Mouse (Mus musculus) left cerebral cortex, adult 9 months (tissue): ENCODE measurements around the gene Vnn1.

Experiments used
- DNase-seq, 2 experiments: peaks; one replicate each; pipeline ENCODE4 v3.0.0; 2022; ENCODE audit warnings: low spot score in 2 of 2

The Vnn1 gene

GRCm38 (mm10) chr10:23894601-23895349, at the start of gene Vnn1:
Gene Vnn1 (plus strand): TSS chr10:23894688.
- no peak for DNase-seq

- no peak for DNase-seq
Measured at GRCm38 (mm10) chr10:23851228-23851912, 43.1 kb upstream of the Vnn1 start, which contains the start of gene Vnn3. Gene Vnn3 (plus strand): TSS chr10:23851462.

- DNase-seq = no peak
Measured at GRCm38 (mm10) chr10:23852096-23852495, 42.4 kb upstream of the Vnn1 start.

GRCm38 (mm10) chr10:23864362-23865312, 29.9 kb upstream of the Vnn1 start:
- no peak for DNase-seq

- no peak for DNase-seq
Measured at GRCm38 (mm10) chr10:23880695-23881094, 13.8 kb upstream of the Vnn1 start.

- DNase-seq = no peak
Measured at GRCm38 (mm10) chr10:23884910-23885309, 9.6 kb upstream of the Vnn1 start.

GRCm38 (mm10) chr10:23886060-23886459, 8.4 kb upstream of the Vnn1 start:
- no peak for DNase-seq

GRCm38 (mm10) chr10:23892987-23893386, 1.5 kb upstream of the Vnn1 start:
- DNase-seq = no peak

- no peak for DNase-seq
Measured at GRCm38 (mm10) chr10:23895376-23895775, 888 bp downstream of the Vnn1 start.

- no peak for DNase-seq
Measured at GRCm38 (mm10) chr10:23901119-23901518, 6.6 kb downstream of the Vnn1 start.

GRCm38 (mm10) chr10:23905661-23906060, 11.2 kb downstream of the Vnn1 start:
- DNase-seq = no peak

GRCm38 (mm10) chr10:23920056-23920455, 25.6 kb downstream of the Vnn1 start, which contains the start of gene Taar1:
Gene Taar1 (plus strand): TSS chr10:23920356.
- DNase-seq = no peak

GRCm38 (mm10) chr10:23922468-23922867, 28.0 kb downstream of the Vnn1 start:
- no peak for DNase-seq

GRCm38 (mm10) chr10:23923941-23924340, 29.5 kb downstream of the Vnn1 start:
- no peak for DNase-seq

GRCm38 (mm10) chr10:23937613-23938012, 43.1 kb downstream of the Vnn1 start:
- DNase-seq = no peak

- DNase-seq = no peak
Measured at GRCm38 (mm10) chr10:23938312-23938711, 43.8 kb downstream of the Vnn1 start, which contains the start of gene Taar2. Gene Taar2 (plus strand): TSS chr10:23938572.

GRCm38 (mm10) chr10:23942465-23942864, 48.0 kb downstream of the Vnn1 start:
- no peak for DNase-seq

- DNase-seq = no peak
Measured at GRCm38 (mm10) chr10:23948026-23948425, 53.5 kb downstream of the Vnn1 start.

- peak in 1 of 2 experiments; percentile 5 for DNase-seq
Measured at GRCm38 (mm10) chr10:23949508-23950005, 55.1 kb downstream of the Vnn1 start, which contains the start of gene Taar3. Gene Taar3 (plus strand): TSS chr10:23949558.

GRCm38 (mm10) chr10:23951714-23952113, 57.2 kb downstream of the Vnn1 start:
- no peak for DNase-seq
